Mouse (Mus musculus) liver, embryonic 14.5 days (tissue): ENCODE results near the gene Rps9.

Experiments
- CTCF ChIP-seq: IDR thresholded peaks from 2 replicates; pipeline ENCODE4 v1.5.1; 2016; ENCODE audit warnings: antibody characterized with exemption, low read depth, control low read depth
- EP300 ChIP-seq: IDR thresholded peaks from 2 replicates; pipeline ENCODE4 v1.6.1; 2016; ENCODE audit warnings: antibody characterized with exemption, low read depth

DNA sequence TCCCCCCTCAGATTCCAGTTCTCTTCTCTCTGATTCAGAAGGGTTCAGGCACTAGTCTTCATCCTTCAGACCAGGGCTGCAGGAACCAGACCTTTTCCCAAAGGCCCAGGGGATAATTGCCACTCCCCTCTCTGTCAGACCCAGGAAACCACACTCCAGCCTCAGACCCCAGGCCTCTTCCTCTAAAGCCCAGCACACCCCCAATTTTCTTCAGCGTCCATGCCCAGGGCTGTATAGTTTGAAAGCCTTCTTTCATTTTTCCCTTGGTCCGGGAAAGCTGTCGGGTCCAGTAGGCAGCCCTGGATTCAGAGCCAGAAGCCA lies 28.6 kb upstream of the Rps9 start:
- TF ChIP-seq CTCF (no peak), EP300 (no peak)
